Mouse (Mus musculus) thymus, adult 2 months (tissue): Measurements from ENCODE around the gene Spo11.

ENCODE experiments used
- CTCF ChIP-seq: fragments of 200-500 bp; IDR thresholded peaks from 2 replicates; pipeline ENCODE4 v1.5.1; 2012; ENCODE audit warnings: mild to moderate bottlenecking, control low read depth, low read length, moderate library complexity, borderline replicate concordance; ENCODE audit not compliant: control insufficient read depth, poor library complexity, insufficient read depth; ENCODE audit errors: extremely low read depth
- POLR2A ChIP-seq: fragments of 200-500 bp; IDR thresholded peaks from 2 replicates; pipeline ENCODE4 v1.6.1; 2012; ENCODE audit warnings: mild to moderate bottlenecking, low read length, control low read depth, moderate library complexity; ENCODE audit not compliant: control insufficient read depth, poor library complexity, insufficient read depth; ENCODE audit errors: extremely low read depth

- TF ChIP-seq POLR2A (no peak), CTCF (peak; percentile 56; the same call in 1 of the 2 replicates)
These were observed 28.4 kb upstream of the Spo11 start for GRCm38 (mm10) chr2:172949051-172949450.
